Mouse (Mus musculus) ES-Bruce4 (cell line): ENCODE data around the gene L3mbtl4. TPM values are rescaled to one million over a fixed set of nuclear protein-coding genes. Genes with fewer than 3 reads are reported as not detected.

Source experiments
- H3K27ac ChIP-seq: 2 replicates; pipeline ENCODE4 v1.5.1; 2012; ENCODE audit warnings: low read length, inconsistent platforms; ENCODE audit not compliant: insufficient read depth
- H3K27me3 ChIP-seq: 2 replicates; pipeline ENCODE4 v1.6.1; 2012; ENCODE audit warnings: mild to moderate bottlenecking, low read length, inconsistent platforms; ENCODE audit not compliant: control insufficient read depth, poor library complexity, insufficient read depth, severe bottlenecking
- H3K36me3 ChIP-seq: 2 replicates; pipeline ENCODE4 v1.6.1; 2012; ENCODE audit warnings: inconsistent platforms, mild to moderate bottlenecking, low read length, moderate library complexity; ENCODE audit not compliant: control insufficient read depth, poor library complexity, insufficient read depth, severe bottlenecking
- H3K4me1 ChIP-seq: one replicate; pipeline ENCODE4 v1.8.1; 2011; ENCODE audit warnings: low read length; ENCODE audit not compliant: control insufficient read depth, insufficient read depth
- H3K4me3 ChIP-seq: 2 replicates; pipeline ENCODE4 v1.5.1; 2011; ENCODE audit warnings: low read depth, mild to moderate bottlenecking, low read length
- H3K9ac ChIP-seq: 2 replicates; pipeline ENCODE4 v1.6.1; 2012; ENCODE audit warnings: low read depth, mild to moderate bottlenecking, inconsistent platforms; ENCODE audit not compliant: poor library complexity, severe bottlenecking
- H3K9me3 ChIP-seq: replicated peaks from 2 replicates; pipeline ENCODE4 v1.6.1; 2012; ENCODE audit warnings: mild to moderate bottlenecking, low read length, inconsistent platforms; ENCODE audit not compliant: control insufficient read depth, poor library complexity, insufficient read depth, severe bottlenecking
- CTCF ChIP-seq: IDR thresholded peaks from one replicate; pipeline ENCODE4 v1.8.1; 2011; ENCODE audit warnings: low read depth, low read length
- EP300 ChIP-seq: IDR thresholded peaks from 2 replicates; pipeline ENCODE4 v1.6.1; 2011; ENCODE audit warnings: low read depth, low read length; ENCODE audit not compliant: insufficient read depth
- POLR2A ChIP-seq: IDR thresholded peaks from one replicate; pipeline ENCODE4 v1.8.1; 2011; ENCODE audit warnings: low read length; ENCODE audit not compliant: insufficient read depth
- polyA plus RNA-seq: library from polyadenylated mRNA; stranded (reverse); fragments of >200 nt; gene quantifications from 2 replicates; pipeline ENCODE4 v1.2.4, GENCODE M21; 2011; ENCODE audit warnings: low read depth; ENCODE audit not compliant: missing spikeins, insufficient read depth, insufficient read length

L3mbtl4 gene
- polyA plus RNA-seq, 1 experiment, result not detected

DNA sequence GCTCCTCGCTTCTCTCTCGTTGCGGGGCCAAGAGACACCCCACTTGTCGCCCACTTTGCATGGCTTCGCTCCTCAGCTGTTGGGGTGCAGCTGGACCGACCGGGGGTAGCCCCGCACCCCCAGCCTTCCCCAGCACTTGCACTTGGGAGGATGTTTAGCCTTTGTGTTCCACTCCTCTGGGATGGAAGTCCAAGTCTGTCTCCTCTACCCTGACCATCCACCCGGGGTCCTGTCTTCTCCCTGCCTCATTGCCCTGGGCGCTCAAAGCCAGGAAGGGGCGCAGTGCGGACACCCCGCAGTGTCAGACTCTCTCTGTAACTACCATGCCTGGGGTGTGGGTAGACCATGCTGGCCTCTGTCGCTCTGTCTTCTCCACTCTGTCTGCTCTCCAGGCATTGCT, 357 bp downstream of the L3mbtl4 start:
- H3K4me3 ChIP-seq, result peak overlapping the region; percentile 37
- no peaks in the 10 kb centered on the region for H3K9me3 ChIP-seq
- H3K27me3 ChIP-seq, result 0 out of 2 replicates have a peak, but pooled peaks cover 4% of the 10 kb centered on the region
- no peak overlapping the region for H3K27ac ChIP-seq
- no peaks in the 10 kb centered on the region for H3K36me3 ChIP-seq
- no peak overlapping the region for H3K9ac ChIP-seq
- TF ChIP-seq CTCF, result no peak
- no peak for TF ChIP-seq POLR2A
- TF ChIP-seq EP300, result no peak
- H3K4me1 ChIP-seq, result no peaks in the 10 kb centered on the region

GRCm38 (mm10) chr17:68275138-68275537, 1.5 kb downstream of the L3mbtl4 start:
- Histone ChIP-seq H3K9me3 (no peaks in the 10 kb centered on the region), H3K27ac (no peak overlapping the region), H3K36me3 (no peaks in the 10 kb centered on the region), H3K9ac (no peak overlapping the region), H3K4me1 (no peaks in the 10 kb centered on the region), H3K4me3 (no peak overlapping the region), H3K27me3 (0 out of 2 replicates have a peak, but pooled peaks cover 4% of the 10 kb centered on the region)
- TF ChIP-seq EP300 (no peak), CTCF (no peak), POLR2A (no peak)

DNA sequence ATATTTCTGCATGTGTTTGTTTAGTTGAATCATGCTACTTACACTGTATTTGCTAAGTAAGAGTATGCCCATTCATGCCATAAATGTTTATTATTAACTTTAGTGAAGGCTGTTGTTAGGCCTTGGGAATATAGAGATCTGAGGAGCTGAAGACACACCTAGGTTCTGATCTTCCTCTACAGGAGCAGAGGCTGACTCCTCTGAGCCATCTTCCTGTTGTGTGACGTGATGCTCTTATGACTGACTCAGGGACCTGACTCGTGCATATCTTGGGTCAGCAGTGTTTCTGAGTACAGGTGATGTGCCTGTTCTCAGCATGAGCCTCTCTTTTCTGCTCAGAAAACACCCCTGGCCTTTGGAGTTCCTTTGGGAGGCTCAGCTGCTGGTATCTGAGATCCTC, 7.3 kb downstream of the L3mbtl4 start:
- Histone ChIP-seq H3K27ac (no peak overlapping the region), H3K4me3 (no peak overlapping the region), H3K27me3 (no peaks in the 10 kb centered on the region), H3K4me1 (no peaks in the 10 kb centered on the region), H3K36me3 (no peaks in the 10 kb centered on the region), H3K9me3 (no peaks in the 10 kb centered on the region), H3K9ac (no peak overlapping the region)
- no peak for TF ChIP-seq EP300
- no peak for TF ChIP-seq POLR2A
- no peak for TF ChIP-seq CTCF

DNA sequence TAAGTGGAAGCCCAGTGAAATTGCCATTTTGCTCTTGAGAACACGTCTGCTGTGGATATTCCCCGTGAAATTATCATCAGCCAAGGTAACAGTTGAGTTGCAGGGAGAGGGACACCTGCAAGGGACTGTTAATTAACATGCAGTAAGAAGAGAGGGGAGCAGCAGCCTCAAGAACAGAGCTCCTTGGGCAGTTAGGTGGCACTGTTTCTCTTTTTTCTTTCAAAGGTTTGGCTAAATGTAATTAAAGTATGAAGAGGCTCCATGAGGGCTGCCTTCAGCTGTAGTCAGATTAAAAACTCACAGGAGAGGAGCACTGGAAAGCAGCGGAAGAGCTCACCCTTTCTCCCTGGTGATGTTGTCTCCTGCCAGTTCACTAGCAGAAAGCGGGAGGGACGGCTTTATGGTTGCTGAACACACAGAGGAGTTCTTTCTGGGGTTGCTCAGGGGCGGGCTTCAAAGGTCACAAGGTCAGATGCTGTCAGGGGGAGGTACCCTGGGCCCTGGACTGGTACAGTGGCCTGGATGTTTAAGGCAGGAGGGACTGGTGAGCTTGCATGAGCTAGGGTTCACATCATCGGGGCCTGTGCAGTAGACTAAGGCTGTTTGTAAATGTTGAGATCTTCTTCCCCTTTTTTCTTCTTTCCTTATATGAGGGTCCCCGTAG, 11.7 kb downstream of the L3mbtl4 start:
- Histone ChIP-seq H3K27me3 (no peaks in the 10 kb centered on the region), H3K4me1 (no peaks in the 10 kb centered on the region), H3K36me3 (no peaks in the 10 kb centered on the region), H3K27ac (no peak overlapping the region), H3K4me3 (no peak overlapping the region), H3K9ac (no peak overlapping the region), H3K9me3 (no peaks in the 10 kb centered on the region)
- no peak for TF ChIP-seq POLR2A
- TF ChIP-seq CTCF, result no peak
- no peak for TF ChIP-seq EP300

DNA sequence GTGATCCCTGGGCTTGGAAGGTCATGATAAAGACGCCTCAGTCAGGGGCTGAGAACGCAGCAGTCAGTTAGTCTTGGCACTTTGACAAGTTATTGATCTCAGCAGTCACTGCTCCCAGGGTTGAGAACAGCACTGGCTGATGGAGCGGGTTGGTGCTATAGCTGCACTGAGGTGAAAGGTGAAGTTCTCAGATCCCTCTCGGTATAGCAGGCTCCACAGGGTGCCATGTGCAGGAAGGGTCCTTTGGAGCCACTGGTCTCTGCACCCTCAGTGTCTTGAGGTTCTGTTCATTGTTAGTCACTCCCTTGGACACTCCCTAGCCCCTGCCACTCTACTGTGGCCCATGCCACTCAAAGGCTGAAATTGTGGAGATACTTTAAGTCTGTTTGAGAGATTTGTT, 14.5 kb downstream of the L3mbtl4 start:
- no peaks in the 10 kb centered on the region for H3K27me3 ChIP-seq
- H3K4me3 ChIP-seq, result no peak overlapping the region
- no peaks in the 10 kb centered on the region for H3K9me3 ChIP-seq
- TF ChIP-seq POLR2A (no peak), CTCF (no peak), EP300 (no peak)
- no peak overlapping the region for H3K9ac ChIP-seq
- H3K4me1 ChIP-seq, result no peaks in the 10 kb centered on the region
- H3K36me3 ChIP-seq, result no peaks in the 10 kb centered on the region
- no peak overlapping the region for H3K27ac ChIP-seq

GRCm38 (mm10) chr17:68288699-68289098, 15.1 kb downstream of the L3mbtl4 start:
- Histone ChIP-seq H3K4me1 (no peaks in the 10 kb centered on the region), H3K27me3 (no peaks in the 10 kb centered on the region), H3K27ac (no peak overlapping the region), H3K4me3 (no peak overlapping the region), H3K36me3 (no peaks in the 10 kb centered on the region), H3K9me3 (no peaks in the 10 kb centered on the region), H3K9ac (no peak overlapping the region)
- TF ChIP-seq EP300 (no peak), POLR2A (no peak), CTCF (no peak)
